Mouse (Mus musculus) liver, adult 2 months (tissue): ENCODE measurements around the gene Tut7. TPM values are rescaled to one million over a fixed set of nuclear protein-coding genes. Genes with fewer than 3 reads are reported as not detected.
"Not testable (repeated sequence)": the region's sequence is repeated elsewhere in the genome, so short reads cannot be mapped to it uniquely, and the experiment has no call there.

Experiments used
- DNase-seq: peaks from one replicate; pipeline ENCODE4 v3.0.0-alpha.2; 2011; ENCODE audit warnings: low read depth, low spot score; ENCODE audit errors: extremely low read depth
- H3K27ac ChIP-seq: fragments of 200-500 bp; replicated peaks from 2 replicates; pipeline ENCODE4 v1.5.1; 2012; ENCODE audit warnings: low read depth, mild to moderate bottlenecking, control low read depth, inconsistent platforms, low read length; ENCODE audit not compliant: insufficient read depth
- H3K27me3 ChIP-seq: fragments of 200-500 bp; 2 replicates; pipeline ENCODE4 v1.6.1; 2012; ENCODE audit warnings: mild to moderate bottlenecking, moderate library complexity, low read length, inconsistent platforms; ENCODE audit not compliant: control insufficient read depth, insufficient read depth
- H3K36me3 ChIP-seq: fragments of 200-500 bp; 2 replicates; pipeline ENCODE4 v1.6.1; 2012; ENCODE audit warnings: low read length, inconsistent platforms; ENCODE audit not compliant: control insufficient read depth, insufficient read depth
- H3K4me1 ChIP-seq: fragments of 200-500 bp; 2 replicates; pipeline ENCODE4 v1.6.1; 2011; ENCODE audit warnings: low read length; ENCODE audit not compliant: control insufficient read depth, insufficient read depth
- H3K4me3 ChIP-seq: fragments of 200-500 bp; 2 replicates; pipeline ENCODE4 v1.5.1; 2011; ENCODE audit warnings: low read depth, mild to moderate bottlenecking, control low read depth, low read length, moderate library complexity; ENCODE audit not compliant: insufficient read depth
- H3K79me2 ChIP-seq: fragments of 200-500 bp; 2 replicates; pipeline ENCODE4 v1.6.1; 2012; ENCODE audit warnings: inconsistent platforms, mild to moderate bottlenecking, low read length, moderate library complexity; ENCODE audit not compliant: control insufficient read depth, insufficient read depth
- H3K9ac ChIP-seq: fragments of 200-500 bp; 2 replicates; pipeline ENCODE4 v1.6.1; 2012; ENCODE audit warnings: low read depth, mild to moderate bottlenecking, control low read depth, inconsistent platforms, low read length
- CTCF ChIP-seq: fragments of 200-500 bp; IDR thresholded peaks from 2 replicates; pipeline ENCODE4 v1.5.1; 2011; ENCODE audit warnings: low read depth, low read length, control low read depth
- POLR2A ChIP-seq: fragments of 200-500 bp; IDR thresholded peaks from 2 replicates; pipeline ENCODE4 v1.6.1; 2011; ENCODE audit warnings: low read length, control low read depth; ENCODE audit not compliant: insufficient read depth; ENCODE audit errors: extremely low read depth
- WGBS: fragments of 180-500 bp; shearing (Covaris S2); methylation state at CpG from one replicate; pipeline ENCODE4 v1.1.7; 2018; 5-methylcytosine and 5-hydroxymethylcytosine counted together
- polyA plus RNA-seq: library from polyadenylated mRNA; depleted of rRNA; stranded (reverse); fragments of >200 nt; gene quantifications from 2 replicates; pipeline ENCODE4 v1.2.3, GENCODE M21; 2012
- total RNA-seq: library from RNA; depleted of rRNA; stranded (reverse); fragments of >200 nt; gene quantifications from 2 replicates; pipeline ENCODE4 v1.2.3, GENCODE M21; 2014

The Tut7 gene
- total and polyA plus RNA-seq, 2 experiments = 17.7 to 56.9 TPM

DNA sequence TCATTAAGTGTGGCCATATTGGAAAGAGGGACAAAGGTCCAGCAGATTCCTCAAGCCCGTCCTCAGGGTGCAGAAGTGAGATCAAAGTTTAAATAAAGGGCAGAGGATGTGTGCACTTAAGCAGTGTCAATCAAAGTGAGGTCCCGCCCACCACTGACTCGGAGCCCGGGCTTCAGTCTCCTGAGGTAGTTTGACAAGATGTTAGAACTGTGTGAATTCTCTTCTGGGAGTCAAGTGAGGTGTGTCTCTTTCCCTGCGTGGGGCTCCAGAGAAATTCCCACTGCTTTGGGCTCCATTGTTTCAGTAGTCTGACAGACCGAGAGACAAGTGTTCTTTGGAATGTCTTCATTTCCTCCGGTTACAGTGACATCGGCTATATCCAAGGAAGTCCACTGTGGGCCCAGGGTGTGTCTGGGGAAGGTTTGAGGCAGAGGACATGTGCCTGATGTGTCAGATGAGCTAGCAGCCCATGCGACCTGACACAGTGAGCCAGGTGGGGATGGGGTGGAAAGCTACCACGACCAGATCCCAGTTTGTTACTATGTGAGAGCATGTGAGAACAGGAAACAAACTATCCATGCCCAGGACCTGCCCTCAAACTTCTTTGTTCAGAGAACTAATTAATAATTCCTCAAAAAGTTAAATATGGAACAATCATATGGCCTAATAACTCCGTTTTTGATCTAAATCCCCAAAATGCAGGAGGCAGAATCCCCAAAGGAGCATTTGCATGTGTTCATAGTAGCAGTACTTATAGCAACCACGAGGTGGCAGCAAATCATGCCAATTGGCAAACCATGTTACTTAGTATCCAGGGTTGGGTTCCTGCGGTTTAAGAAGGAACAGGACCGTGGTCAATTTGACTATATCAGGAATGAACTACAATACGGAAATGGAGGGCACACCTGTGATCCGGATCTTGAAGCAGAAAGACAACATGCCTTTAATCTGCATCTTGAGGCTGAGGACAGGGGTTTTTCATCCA is 19.6 kb upstream of the Tut7 start:
- H3K4me3 ChIP-seq = no peak overlapping the region
- DNase-seq = peak; percentile 67
- H3K27me3 ChIP-seq = no peaks in the 10 kb centered on the region
- TF ChIP-seq CTCF (peak; percentile 61), POLR2A (no peak)
- no peak overlapping the region for H3K27ac ChIP-seq
- no peaks in the 10 kb centered on the region for H3K36me3 ChIP-seq
- WGBS = 25% methylated on average over 16 of the region's 16 CpGs
- peaks cover 3% of the 10 kb centered on the region; the same call in 1 of the 2 replicates for H3K4me1 ChIP-seq
- no peaks in the 10 kb centered on the region; the same call in 1 of the 2 replicates for H3K79me2 ChIP-seq
- no peak overlapping the region; the same call in 1 of the 2 replicates for H3K9ac ChIP-seq

DNA sequence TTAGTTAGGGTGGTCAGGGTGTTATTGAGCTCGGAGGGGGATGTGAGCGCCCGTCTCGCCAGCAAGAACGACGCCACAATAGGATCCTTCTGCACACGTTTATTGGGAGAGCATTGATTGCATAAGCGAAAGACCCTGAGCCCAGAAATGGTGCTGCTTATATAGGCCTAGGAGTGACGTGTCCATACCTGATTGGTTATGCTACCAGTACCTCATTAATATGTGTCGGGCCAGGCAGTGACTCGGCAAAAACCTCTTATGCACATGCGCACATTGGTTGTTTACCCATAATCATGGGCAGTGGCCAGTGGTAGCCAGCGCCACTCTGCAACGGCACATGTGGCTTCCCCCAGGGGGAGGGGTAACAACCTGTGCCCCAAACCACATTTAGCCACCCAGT is 18.8 kb upstream of the Tut7 start:
- WGBS = 86% methylated on average over 14 of the region's 14 CpGs
- H3K36me3 ChIP-seq, H3K27ac ChIP-seq, H3K4me3 ChIP-seq, H3K79me2 ChIP-seq, DNase-seq, H3K4me1 ChIP-seq, H3K9ac ChIP-seq, H3K27me3 ChIP-seq: not testable (repeated sequence)

DNA sequence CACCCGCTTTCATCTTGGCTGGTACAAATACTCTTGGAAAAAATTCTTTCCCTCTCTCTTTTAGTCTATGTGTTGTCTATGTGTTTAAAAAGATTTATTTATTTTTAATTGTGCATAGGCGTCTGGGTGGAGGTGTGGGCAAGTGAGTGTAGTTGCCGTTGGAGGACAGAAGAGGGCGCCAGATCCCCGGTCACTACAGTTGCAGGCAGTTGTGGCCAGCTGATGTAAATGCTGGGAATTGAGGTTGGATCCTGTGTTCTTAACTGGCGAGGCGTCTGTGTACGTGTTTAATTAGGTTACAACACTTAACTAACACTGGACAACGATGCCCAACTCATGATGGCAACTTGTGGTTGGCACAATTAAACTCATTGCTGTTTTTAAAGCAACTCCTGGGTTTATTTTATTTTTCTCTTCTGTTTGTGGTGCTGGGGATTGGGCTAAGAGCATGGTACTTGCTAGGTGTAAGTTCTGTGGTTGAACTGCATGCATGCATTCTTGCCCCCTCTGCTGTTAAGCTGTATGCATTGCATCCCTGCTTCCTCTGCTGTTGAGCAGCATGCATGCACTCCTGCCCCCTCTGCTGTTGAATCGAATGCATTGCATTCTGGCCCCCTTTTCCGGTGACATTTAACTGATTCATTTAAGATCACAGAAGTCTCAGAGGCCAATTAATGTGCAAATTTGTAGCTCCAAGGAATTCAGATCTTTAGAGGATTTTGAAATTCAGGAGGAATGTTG is 17.7 kb upstream of the Tut7 start:
- H3K9ac ChIP-seq = no peak overlapping the region
- no peaks in the 10 kb centered on the region for H3K36me3 ChIP-seq
- WGBS = 69% methylated on average over 11 of the region's 11 CpGs
- no peak for TF ChIP-seq POLR2A
- peak; percentile 100 for TF ChIP-seq CTCF
- H3K4me1 ChIP-seq = peaks cover 9% of the 10 kb centered on the region; the same call in 1 of the 2 replicates
- no peak overlapping the region for H3K27ac ChIP-seq
- H3K27me3 ChIP-seq = no peaks in the 10 kb centered on the region
- DNase-seq = peak; percentile 86
- H3K4me3 ChIP-seq = no peak overlapping the region
- no peaks in the 10 kb centered on the region; the same call in 1 of the 2 replicates for H3K79me2 ChIP-seq

DNA sequence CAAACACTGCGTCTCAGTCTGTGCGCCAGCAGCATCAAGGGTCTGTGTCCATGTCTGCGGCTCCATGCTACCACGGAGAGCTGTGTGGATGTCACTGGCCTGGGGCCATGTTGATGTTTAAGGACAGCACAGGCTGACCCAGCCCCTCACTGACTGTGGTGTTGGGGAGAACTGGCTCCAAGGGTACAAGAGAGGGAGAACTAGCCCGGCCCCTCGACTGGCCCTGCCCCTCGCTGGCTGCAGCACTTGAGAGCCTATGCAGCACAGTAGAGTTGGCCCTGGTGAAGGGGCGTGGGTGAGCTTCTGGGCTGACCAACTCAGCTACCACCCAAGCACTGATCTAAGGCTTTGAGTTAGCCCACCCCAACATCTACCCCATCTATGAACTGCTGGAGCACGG is 16.4 kb upstream of the Tut7 start:
- Histone ChIP-seq H3K9ac (no peak overlapping the region), H3K4me1 (peaks cover 14% of the 10 kb centered on the region), H3K4me3 (no peak overlapping the region), H3K27ac (no peak overlapping the region), H3K27me3 (no peaks in the 10 kb centered on the region), H3K36me3 (no peaks in the 10 kb centered on the region), H3K79me2 (no peaks in the 10 kb centered on the region; the same call in 1 of the 2 replicates)
- no peak for DNase-seq
- WGBS = 93% methylated on average over 9 of the region's 9 CpGs
- TF ChIP-seq CTCF (no peak), POLR2A (no peak)

DNA sequence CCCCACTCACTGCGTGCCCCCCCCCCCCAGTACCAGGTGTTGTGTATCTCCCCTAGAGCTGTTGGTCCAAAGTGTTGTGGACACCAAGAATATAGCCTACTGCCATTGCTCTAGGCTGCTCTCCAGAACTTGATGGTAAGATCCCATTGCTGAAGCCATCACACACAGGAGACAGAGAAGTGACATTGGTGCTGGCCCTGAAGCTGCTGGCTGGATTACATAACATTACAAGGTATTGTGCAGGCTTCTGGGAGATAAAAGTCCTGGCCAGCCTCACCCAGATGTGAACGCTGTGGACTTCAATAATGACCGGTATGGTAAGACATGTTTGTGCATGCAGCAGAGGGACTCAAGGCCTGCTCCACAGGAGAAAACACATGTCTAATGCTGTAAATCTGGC is 15.5 kb upstream of the Tut7 start:
- H3K79me2 ChIP-seq = no peaks in the 10 kb centered on the region; the same call in 1 of the 2 replicates
- H3K9ac ChIP-seq = no peak overlapping the region
- peaks cover 14% of the 10 kb centered on the region for H3K4me1 ChIP-seq
- H3K4me3 ChIP-seq = no peak overlapping the region
- no peak overlapping the region for H3K27ac ChIP-seq
- WGBS = 55% methylated on average over 3 of the region's 3 CpGs
- DNase-seq = no peak
- no peaks in the 10 kb centered on the region for H3K36me3 ChIP-seq
- H3K27me3 ChIP-seq = no peaks in the 10 kb centered on the region
- TF ChIP-seq POLR2A (no peak), CTCF (no peak)
